Comparison of ENCODE assay signal across 14 mouse cellular contexts in genomic region chr7:130734195-130734787, GRCm38 (mm10). TPM values are rescaled to one million over a fixed set of nuclear protein-coding genes. Genes with fewer than 3 reads are reported as not detected.
DNase-seq lines count a peak whose midpoint lies in the region; ATAC-seq and TF ChIP-seq lines count a peak whose summit lies in the region.
"Had no signal": no experiment of that assay in that cellular context is flagged by ENCODE, and none has a peak within 500 bp of the region (broad histone marks: within the 10 kb centered on the region; RNA-seq: fewer than 3 reads in every experiment).

No protein-coding gene starts in this region.

- H3K27ac ChIP-seq in hindbrain, embryonic 11.5 days (ENCODE audit: low read depth, low read length) = no peak overlapping the region
- H3K27ac ChIP-seq in hindbrain, embryonic 10.5 days = no peak overlapping the region
- H3K27ac ChIP-seq in liver, postnatal 0 days (ENCODE audit: low read depth) = no peak overlapping the region
- no peak overlapping the region for H3K27ac ChIP-seq in ES-E14 (ENCODE audit: insufficient read depth, low read depth, low read length, poor library complexity, severe bottlenecking)
- H3K27ac ChIP-seq: embryonic facial prominence, embryonic 12.5 days; heart, embryonic 13.5 days; liver, embryonic 13.5 days had no signal

- no peaks in the 10 kb centered on the region for H3K9me3 ChIP-seq in hindbrain, embryonic 11.5 days (ENCODE audit: control insufficient read depth, low read length)
- no peaks in the 10 kb centered on the region for H3K9me3 ChIP-seq in hindbrain, embryonic 10.5 days
- no peaks in the 10 kb centered on the region for H3K9me3 ChIP-seq in liver, postnatal 0 days (ENCODE audit: low read length)
- H3K9me3 ChIP-seq in ES-E14 (ENCODE audit: control insufficient read depth, insufficient read depth, low read depth, low read length) = no peaks in the 10 kb centered on the region
- H3K9me3 ChIP-seq: embryonic facial prominence, embryonic 12.5 days; heart, embryonic 13.5 days; liver, embryonic 13.5 days; megakaryocyte, embryonic 14.5 days had no signal

- no peaks in the 10 kb centered on the region for H3K4me1 ChIP-seq in hindbrain, embryonic 11.5 days (replicated peaks; ENCODE audit: control insufficient read depth, insufficient read depth, low read length)
- H3K4me1 ChIP-seq in hindbrain, embryonic 10.5 days (replicated peaks) = 0 out of 2 replicates have a peak, but pooled peaks cover 4% of the 10 kb centered on the region
- H3K4me1 ChIP-seq in liver, postnatal 0 days (ENCODE audit: insufficient read depth) = no peaks in the 10 kb centered on the region
- H3K4me1 ChIP-seq in ES-E14 (ENCODE audit: control insufficient read depth in 2 of 2, insufficient read depth in 2 of 2, low read length in 2 of 2, poor library complexity in 1 of 2) = no peaks in the 10 kb centered on the region
- H3K4me1 ChIP-seq: embryonic facial prominence, embryonic 12.5 days; liver, embryonic 13.5 days; megakaryocyte, embryonic 14.5 days had no signal

- no peak overlapping the region for H3K4me2 ChIP-seq in hindbrain, embryonic 11.5 days (replicated peaks; ENCODE audit: low read depth, low read length)
- H3K4me2 ChIP-seq in liver, postnatal 0 days (ENCODE audit: low read depth, low read length) = no peak overlapping the region
- H3K4me2 ChIP-seq: embryonic facial prominence, embryonic 12.5 days; heart, embryonic 13.5 days; liver, embryonic 13.5 days had no signal

- 90% methylated on average over 2 of the region's 2 CpGs for WGBS in hindbrain, embryonic 11.5 days
- WGBS in hindbrain, embryonic 10.5 days = 95% methylated on average over 2 of the region's 2 CpGs
- 82% methylated on average over 2 of the region's 2 CpGs for WGBS in liver, postnatal 0 days (ENCODE audit: insufficient replicate concordance)

- peak; percentile 35 for DNase-seq in hindbrain, embryonic 11.5 days (ENCODE audit: low spot score)
- DNase-seq in hindbrain, embryonic 10.5 days (ENCODE audit: low spot score) = no peak
- no peak for DNase-seq in liver, postnatal 0 days
- no peak for DNase-seq in liver
- no peak for DNase-seq in ES-E14 (ENCODE audit: low read depth, low spot score)
- peak; percentile 28 for DNase-seq in induced T-regulatory cell, adult 2 months (ENCODE audit: low read depth)
- no peak for DNase-seq in embryo, embryonic 9.5 days (ENCODE audit: extremely low spot score)
- DNase-seq: cerebellum, adult 9-10 months; liver, embryonic 13.5 days; thymus, postnatal 14 days had no signal

- H3K27me3 ChIP-seq in hindbrain, embryonic 11.5 days (ENCODE audit: control insufficient read depth, insufficient read depth, low read length) = no peaks in the 10 kb centered on the region
- no peaks in the 10 kb centered on the region for H3K27me3 ChIP-seq in hindbrain, embryonic 10.5 days (ENCODE audit: insufficient read depth, poor library complexity, severe bottlenecking)
- H3K27me3 ChIP-seq in liver, postnatal 0 days (ENCODE audit: insufficient read depth, low read length) = no peaks in the 10 kb centered on the region
- H3K27me3 ChIP-seq: embryonic facial prominence, embryonic 12.5 days; heart, embryonic 13.5 days; liver, embryonic 13.5 days had no signal

- H3K36me3 ChIP-seq in hindbrain, embryonic 11.5 days (ENCODE audit: control insufficient read depth, insufficient read depth, low read length) = peaks cover 4% of the 10 kb centered on the region; the same call in 1 of the 2 replicates
- H3K36me3 ChIP-seq in hindbrain, embryonic 10.5 days = peaks cover 87% of the 10 kb centered on the region
- 0 out of 2 replicates have a peak, but pooled peaks cover 11% of the 10 kb centered on the region for H3K36me3 ChIP-seq in liver, postnatal 0 days (replicated peaks; ENCODE audit: insufficient read depth, low read length)
- peaks cover 36% of the 10 kb centered on the region for H3K36me3 ChIP-seq in ES-E14 (ENCODE audit: control insufficient read depth, insufficient read depth, low read length, poor library complexity, severe bottlenecking)

- H3K4me3 ChIP-seq in hindbrain, embryonic 11.5 days (ENCODE audit: low read depth, low read length) = no peak overlapping the region
- H3K4me3 ChIP-seq in hindbrain, embryonic 10.5 days = no peak overlapping the region
- no peak overlapping the region for H3K4me3 ChIP-seq in liver, postnatal 0 days (ENCODE audit: low read depth, low read length)
- no peak overlapping the region for H3K4me3 ChIP-seq in ES-E14 (ENCODE audit: insufficient read depth in 1 of 2, low read depth in 1 of 2, low read length in 2 of 2, poor library complexity in 1 of 2, severe bottlenecking in 1 of 2)
- H3K4me3 ChIP-seq: embryonic facial prominence, embryonic 12.5 days; heart, embryonic 13.5 days; liver, embryonic 13.5 days; megakaryocyte, embryonic 14.5 days had no signal

- ATAC-seq in hindbrain, embryonic 11.5 days (ENCODE audit: low FRiP score) = no peak
- ATAC-seq in liver, postnatal 0 days = no peak

- peak; percentile 32 for TF ChIP-seq CTCF in liver, postnatal 0 days (IDR thresholded peaks at IDR 0.05; ENCODE audit: low read depth)

- H3K9ac ChIP-seq in hindbrain, embryonic 11.5 days (ENCODE audit: low read depth, low read length) = no peak overlapping the region
- H3K9ac ChIP-seq in liver, postnatal 0 days (replicated peaks) = no peak overlapping the region
- H3K9ac ChIP-seq in ES-E14 (ENCODE audit: insufficient read depth, low read depth, low read length, poor library complexity, severe bottlenecking) = no peak overlapping the region
- H3K9ac ChIP-seq: embryonic facial prominence, embryonic 12.5 days; heart, embryonic 13.5 days; liver, embryonic 13.5 days had no signal

- no peak for TF ChIP-seq EP300 in liver, postnatal 0 days (IDR thresholded peaks at IDR 0.05; ENCODE audit: low read depth)

- in situ Hi-C loops in ES-E14 (cut with MboI; ENCODE audit: low sequenced_read_pairs in 2 of 2, unreplicated experiment in 2 of 2) = no loop called here

TF ChIP-seq in ES-E14, 5 proteins besides CTCF, POLR2A, EP300 and RAD21:
- peak; percentile 88 for TF ChIP-seq ZNF384 (IDR thresholded peaks at IDR 0.05; ENCODE audit: low read depth, low read length)
- TF ChIP-seq CHD2 (IDR thresholded peaks at IDR 0.05; ENCODE audit: low read depth, low read length) = no peak
TF ChIP-seq in ES-E14: peak in this region for 1.

RNA-seq across cellular contexts. Expression of gene Btbd16, which starts 39.6 kb away (rescaled TPM):
- polyA plus RNA-seq in hindbrain, embryonic 11.5 days (2014; fragmentation: Nextera tagmentation; extraction: Ambion mirVana) = 0.08 TPM in 1 of 2 replicates, not detected in the other
- polyA plus RNA-seq in hindbrain, embryonic 10.5 days (2016; fragmentation: Nextera tagmentation; extraction: Ambion mirVana) = not detected in 2 replicates
- 0.38 and 0.52 TPM in 2 replicates for polyA plus RNA-seq in liver, postnatal 0 days (2015; fragmentation: Nextera tagmentation; extraction: Ambion mirVana)
- 0.09 TPM in 1 of 2 replicates, not detected in the other for total RNA-seq in ES-E14 (2012; rRNA removed)
- polyA plus RNA-seq: forebrain, embryonic 11.5 days; liver, embryonic 13.5 days had no signal

Comparison
In these comparisons a context has a peak if more than half of its experiments do, and no peak if none do; other contexts are left out.
1. DNase-seq: peak in hindbrain, embryonic 11.5 days (single experiment) and induced T-regulatory cell, adult 2 months (single experiment); none in hindbrain, embryonic 10.5 days (single experiment), liver, postnatal 0 days (single experiment), liver (single experiment), ES-E14 (single experiment) and embryo, embryonic 9.5 days (single experiment).